Mouse (Mus musculus) heart, embryonic 14.5 days (tissue): ENCODE results near the gene Lactbl1. TPM values are rescaled to one million over a fixed set of nuclear protein-coding genes. Genes with fewer than 3 reads are reported as not detected.

Experiments
- ATAC-seq: fragments of 200-750 bp; cut with Nextera tagmentation; 2 replicates; pipeline ENCODE4 v1.8.0; 2017; ENCODE audit warnings: low read depth, moderate TSS enrichment; ENCODE audit not compliant: insufficient number of reproducible peaks, insufficient read depth, low FRiP score
- H3K27ac ChIP-seq, 2 experiments: fragments of 200-500 bp in 1 of 2; fragments of 300-500 bp in 1 of 2; sonication (generic) in 1 of 2; replicated peaks in 1 of 2; 2 replicates each; pipeline ENCODE4 v1.5.1; 2012 to 2014; ENCODE audit warnings: low read depth in 2 of 2, low read length in 2 of 2, control low read depth in 1 of 2, mild to moderate bottlenecking in 1 of 2, mixed read lengths in 1 of 2; ENCODE audit not compliant: control insufficient read depth in 1 of 2, insufficient read depth in 1 of 2
- H3K27me3 ChIP-seq: fragments of 300-500 bp; sonication (generic); 2 replicates; pipeline ENCODE4 v1.6.1; 2014; ENCODE audit warnings: mild to moderate bottlenecking, low read length, control low read depth; ENCODE audit not compliant: control insufficient read depth, insufficient read depth
- H3K36me3 ChIP-seq: fragments of 300-500 bp; sonication (generic); 2 replicates; pipeline ENCODE4 v1.6.1; 2014; ENCODE audit warnings: mild to moderate bottlenecking, control low read depth, low read length, mixed read lengths; ENCODE audit not compliant: control insufficient read depth, insufficient read depth
- H3K4me1 ChIP-seq, 2 experiments: fragments of 200-500 bp in 1 of 2; fragments of 300-500 bp in 1 of 2; sonication (generic) in 1 of 2; 2 replicates each; pipeline ENCODE4 v1.6.1; 2012 to 2014; ENCODE audit warnings: low read length in 2 of 2, control low read depth in 1 of 2, mixed read lengths in 1 of 2; ENCODE audit not compliant: control insufficient read depth in 2 of 2, insufficient read depth in 2 of 2
- H3K4me2 ChIP-seq: fragments of 300-500 bp; sonication (generic); 2 replicates; pipeline ENCODE4 v1.6.1; 2014; ENCODE audit warnings: mild to moderate bottlenecking, low read length
- H3K4me3 ChIP-seq, 2 experiments: fragments of 200-500 bp in 1 of 2; fragments of 300-500 bp in 1 of 2; sonication (generic) in 1 of 2; 2 replicates each; pipeline ENCODE4 v1.5.1; 2012 to 2014; ENCODE audit warnings: low read length in 2 of 2, mild to moderate bottlenecking in 2 of 2, control low read depth in 1 of 2, low read depth in 1 of 2, moderate library complexity in 1 of 2; ENCODE audit not compliant: control insufficient read depth in 1 of 2, insufficient read depth in 1 of 2
- H3K9ac ChIP-seq: fragments of 300-500 bp; sonication (generic); 2 replicates; pipeline ENCODE4 v1.6.1; 2014; ENCODE audit warnings: mild to moderate bottlenecking, low read length
- H3K9me3 ChIP-seq: fragments of 300-500 bp; sonication (generic); 2 replicates; pipeline ENCODE4 v1.6.1; 2016; ENCODE audit warnings: low read length, control low read depth; ENCODE audit not compliant: control insufficient read depth
- WGBS: fragments of 180-500 bp; shearing (Covaris S2); extraction: QIAGEN DNeasy Blood & Tissue Kit; methylation state at CpG from one replicate; pipeline ENCODE4 v1.1.7; 2014; 5-methylcytosine and 5-hydroxymethylcytosine counted together
- polyA plus RNA-seq: library from polyadenylated mRNA; unstranded; fragments of >200 nt; fragmentation: Nextera tagmentation; extraction: Ambion mirVana; gene quantifications from 2 replicates; pipeline ENCODE4 v1.2.1, GENCODE M21; 2014

Gene Lactbl1
- polyA plus RNA-seq, 1 experiment from 2014 or later, result not detected

DNA sequence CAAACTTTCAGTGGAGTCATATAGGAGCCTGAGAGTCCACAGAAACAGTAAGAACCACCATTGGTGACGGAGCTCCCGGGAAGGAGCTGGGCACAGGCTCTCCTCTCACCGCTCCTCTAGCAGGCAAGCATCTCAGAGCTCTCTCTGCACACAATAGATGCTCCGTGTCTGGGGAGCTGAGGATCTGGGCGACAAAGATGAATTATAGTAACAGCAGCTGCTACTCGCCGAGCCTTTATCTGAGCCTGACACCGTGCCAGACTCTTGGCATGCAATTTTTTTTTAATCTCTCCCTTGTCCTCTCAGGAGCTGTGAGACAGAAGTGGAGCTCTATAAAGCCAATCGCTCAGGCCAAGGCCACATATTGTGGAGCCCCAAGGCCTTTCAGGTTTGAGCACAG lies 42.6 kb downstream of the Lactbl1 start:
- Histone ChIP-seq H3K36me3 (no peaks in the 10 kb centered on the region), H3K4me2 (no peak overlapping the region), H3K27me3 (no peaks in the 10 kb centered on the region), H3K4me1 (no peaks in the 10 kb centered on the region), H3K9ac (no peak overlapping the region), H3K27ac (no peak overlapping the region), H3K9me3 (0 out of 2 replicates have a peak, but pooled peaks cover 2% of the 10 kb centered on the region), H3K4me3 (no peak overlapping the region)
- WGBS, result 67% methylated on average over 9 of the region's 9 CpGs
- no peak for ATAC-seq

DNA sequence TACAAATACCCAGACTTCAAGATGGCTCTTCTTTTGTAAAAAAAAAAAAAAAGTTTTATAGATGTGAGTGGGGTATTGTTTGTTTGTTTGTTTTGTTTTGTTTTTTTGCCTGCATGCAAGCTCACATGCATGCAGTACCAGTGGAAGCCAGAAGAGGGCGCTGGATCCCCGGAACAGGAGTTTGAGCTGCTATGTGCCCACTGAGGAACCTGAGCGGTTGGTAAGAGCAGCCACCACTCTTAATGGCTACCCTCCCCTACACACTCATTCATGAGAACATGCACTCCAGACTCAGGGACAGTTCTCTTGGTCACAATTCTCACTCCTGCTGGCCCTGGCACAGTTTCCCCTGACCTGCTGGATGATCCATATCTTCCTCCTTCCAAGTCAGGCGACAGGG lies 43.6 kb downstream of the Lactbl1 start:
- H3K27ac ChIP-seq, result no peak overlapping the region
- H3K4me2 ChIP-seq, result no peak overlapping the region
- no peak overlapping the region for H3K4me3 ChIP-seq
- no peaks in the 10 kb centered on the region for H3K27me3 ChIP-seq
- H3K9ac ChIP-seq, result no peak overlapping the region
- no peaks in the 10 kb centered on the region for H3K4me1 ChIP-seq
- 46% methylated on average over 4 of the region's 4 CpGs for WGBS
- H3K9me3 ChIP-seq, result 0 out of 2 replicates have a peak, but pooled peaks cover 2% of the 10 kb centered on the region
- no peak for ATAC-seq
- no peaks in the 10 kb centered on the region for H3K36me3 ChIP-seq

DNA sequence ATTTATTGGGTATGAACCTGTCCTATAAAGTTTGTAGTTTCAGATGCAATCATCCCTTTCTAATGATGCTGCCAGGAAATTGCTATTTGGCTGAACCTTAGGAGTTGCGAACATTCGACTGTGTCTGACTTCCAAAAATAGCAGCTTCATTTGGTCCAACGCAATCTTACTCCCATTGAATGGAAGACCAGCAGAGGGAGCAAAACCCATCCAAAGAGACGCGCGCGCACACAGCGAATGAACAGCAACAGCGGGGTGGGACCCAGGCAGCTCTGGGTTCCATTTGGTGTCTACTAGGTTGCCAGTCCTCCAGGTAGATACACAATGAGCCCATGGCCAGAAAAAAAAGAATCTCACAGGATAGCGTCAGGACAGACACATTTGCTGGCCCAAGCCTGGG lies 45.3 kb downstream of the Lactbl1 start:
- H3K27ac ChIP-seq, result no peak overlapping the region
- no peak overlapping the region for H3K4me3 ChIP-seq
- WGBS, result 39% methylated on average over 10 of the region's 10 CpGs
- H3K36me3 ChIP-seq, result no peaks in the 10 kb centered on the region
- no peak for ATAC-seq
- no peaks in the 10 kb centered on the region for H3K27me3 ChIP-seq
- H3K4me1 ChIP-seq, result no peaks in the 10 kb centered on the region
- H3K9ac ChIP-seq, result no peak overlapping the region
- H3K9me3 ChIP-seq, result 0 out of 2 replicates have a peak, but pooled peaks cover 2% of the 10 kb centered on the region
- no peak overlapping the region for H3K4me2 ChIP-seq

DNA sequence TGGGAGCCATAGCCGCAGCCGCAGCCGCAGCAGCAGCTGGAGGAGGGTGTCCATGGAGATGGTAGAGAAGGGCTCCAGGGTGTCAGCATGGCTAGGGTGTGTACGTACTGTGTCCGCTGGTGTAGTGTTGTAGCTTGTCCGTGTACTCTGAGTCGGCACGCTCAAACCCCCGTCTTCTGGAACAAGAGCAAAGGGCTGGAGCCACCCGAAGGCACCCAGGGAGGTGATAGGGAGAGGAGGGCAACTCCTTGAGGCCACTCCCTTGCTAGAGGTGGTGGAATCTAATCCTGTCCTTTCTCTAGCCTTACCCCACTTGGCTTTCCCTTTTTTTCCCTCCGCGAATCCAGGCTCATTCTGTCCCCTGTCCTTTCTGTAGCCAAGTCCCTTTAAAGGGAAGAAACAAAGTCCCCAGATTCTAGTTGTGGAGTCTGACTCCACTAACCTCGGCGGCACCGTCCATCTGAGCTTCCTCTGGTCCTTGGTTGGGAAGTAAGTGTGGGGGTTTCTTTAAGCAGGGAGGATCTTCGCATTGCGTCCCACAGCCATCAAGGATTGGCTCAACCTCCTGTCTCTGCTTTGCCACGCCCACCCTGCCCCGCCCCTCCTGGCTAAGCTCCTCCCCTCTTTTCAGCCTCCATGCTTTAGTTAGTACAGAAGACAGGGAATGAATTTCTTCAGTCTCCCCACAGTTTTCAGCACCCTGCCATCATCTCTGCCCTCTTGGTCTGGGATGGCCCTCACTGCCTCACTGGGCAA lies 50.1 kb downstream of the Lactbl1 start:
- Histone ChIP-seq H3K27ac (no peak overlapping the region), H3K27me3 (no peaks in the 10 kb centered on the region; the same call in 1 of the 2 replicates), H3K4me1 (no peaks in the 10 kb centered on the region), H3K4me3 (no peak overlapping the region), H3K9me3 (no peaks in the 10 kb centered on the region), H3K4me2 (no peak overlapping the region), H3K9ac (no peak overlapping the region), H3K36me3 (no peaks in the 10 kb centered on the region)
- no peak for ATAC-seq
- 83% methylated on average over 19 of the region's 19 CpGs for WGBS

DNA sequence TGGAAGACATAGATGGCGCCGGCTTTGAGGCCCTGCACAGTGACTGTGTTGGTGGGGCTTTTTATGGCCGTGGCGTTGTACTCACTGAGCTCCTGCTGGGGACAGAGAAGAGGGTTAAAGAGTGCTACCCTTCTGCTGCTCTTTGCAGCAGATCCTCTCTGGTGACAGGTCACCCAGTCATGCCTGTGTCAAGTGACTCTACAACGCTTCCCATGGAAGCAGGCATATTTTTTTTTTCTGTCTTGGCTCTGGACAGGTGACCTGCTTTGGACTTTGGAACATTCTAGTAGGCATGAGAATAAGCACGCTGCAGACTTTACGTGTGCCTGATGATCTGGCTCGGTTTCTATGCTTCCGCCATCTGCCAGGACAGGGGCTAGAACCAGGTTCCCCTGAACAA lies 53.0 kb downstream of the Lactbl1 start:
- no peaks in the 10 kb centered on the region for H3K9me3 ChIP-seq
- H3K27ac ChIP-seq, result no peak overlapping the region
- 91% methylated on average over 9 of the region's 9 CpGs for WGBS
- H3K4me3 ChIP-seq, result no peak overlapping the region
- ATAC-seq, result no peak
- H3K27me3 ChIP-seq, result peaks cover 5% of the 10 kb centered on the region
- H3K36me3 ChIP-seq, result no peaks in the 10 kb centered on the region
- no peaks in the 10 kb centered on the region for H3K4me1 ChIP-seq
- H3K9ac ChIP-seq, result no peak overlapping the region
- H3K4me2 ChIP-seq, result no peak overlapping the region

DNA sequence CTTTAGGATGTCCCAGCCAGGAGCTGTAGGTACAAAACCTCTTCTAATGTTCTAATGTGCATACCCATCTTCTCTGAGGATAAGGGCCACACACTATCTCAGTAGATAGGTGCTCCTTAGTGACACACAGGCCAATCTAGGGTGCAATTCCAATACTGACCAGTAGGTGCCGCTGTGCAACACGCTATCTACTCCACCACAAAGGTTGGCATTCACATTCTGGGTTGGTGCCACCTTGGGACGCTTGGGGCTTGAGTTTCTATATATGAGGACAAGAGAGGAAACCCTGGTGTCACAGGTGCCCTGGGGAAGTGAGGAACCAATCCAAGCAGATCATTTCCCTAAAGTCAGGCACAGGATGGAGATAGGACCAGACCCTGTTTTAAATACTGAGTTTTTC lies 56.1 kb downstream of the Lactbl1 start:
- ATAC-seq, result no peak
- whole genome bisulfite sequencing, result 9% methylated on average over 3 of the region's 3 CpGs
- no peaks in the 10 kb centered on the region for H3K36me3 ChIP-seq

DNA sequence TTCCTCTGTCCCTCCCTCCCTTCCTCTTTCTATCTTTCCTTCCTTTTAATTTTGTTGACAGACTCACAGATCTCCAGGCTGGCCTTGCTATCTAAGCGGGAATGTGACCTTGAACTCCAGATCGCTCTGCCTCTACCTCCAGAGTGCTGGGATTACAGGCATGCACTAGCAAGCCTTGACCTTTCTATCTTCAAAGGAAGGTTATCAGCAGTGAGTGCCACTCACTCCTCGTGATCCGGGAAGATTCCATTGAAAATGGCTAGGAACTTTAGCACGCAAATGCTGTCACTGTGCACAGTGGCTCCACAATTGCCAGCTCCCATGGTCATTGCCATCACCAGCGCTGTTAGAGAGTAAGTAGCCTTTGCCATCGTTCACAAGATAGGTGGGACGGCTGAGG lies 56.8 kb downstream of the Lactbl1 start:
- ATAC-seq, result no peak
- Histone ChIP-seq H3K27me3 (peaks cover 14% of the 10 kb centered on the region), H3K9me3 (no peaks in the 10 kb centered on the region), H3K27ac (no peak overlapping the region), H3K4me2 (no peak overlapping the region), H3K4me1 (no peaks in the 10 kb centered on the region), H3K4me3 (no peak overlapping the region), H3K9ac (no peak overlapping the region), H3K36me3 (no peaks in the 10 kb centered on the region)
- WGBS, result 38% methylated on average over 8 of the region's 8 CpGs

More for the DNA sequence above, 56.1 kb downstream of the Lactbl1 start:
- Histone ChIP-seq H3K9ac (no peak overlapping the region), H3K27me3 (peaks cover 11% of the 10 kb centered on the region), H3K4me3 (no peak overlapping the region), H3K4me1 (no peaks in the 10 kb centered on the region), H3K9me3 (no peaks in the 10 kb centered on the region), H3K27ac (no peak overlapping the region), H3K4me2 (no peak overlapping the region)

DNA sequence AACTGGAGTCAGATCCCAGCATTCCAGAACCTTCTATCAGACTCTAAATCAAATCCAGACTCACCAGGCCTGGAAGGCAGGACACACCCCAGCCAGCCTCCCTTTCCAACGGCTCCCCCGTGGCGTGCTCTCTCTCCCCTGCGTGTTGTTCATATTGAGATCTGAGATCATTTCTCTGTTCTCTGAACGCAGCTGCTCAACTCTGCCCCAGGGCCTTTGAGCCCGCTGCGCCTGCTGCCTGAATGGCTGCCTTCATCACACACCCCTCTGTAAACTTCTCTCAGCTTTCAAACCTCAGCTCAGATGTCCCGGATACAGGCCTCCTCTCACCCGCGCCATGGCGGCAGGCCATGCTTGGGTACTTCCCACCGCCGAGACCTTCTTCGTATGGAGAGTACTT lies 58.2 kb downstream of the Lactbl1 start:
- H3K36me3 ChIP-seq, result no peaks in the 10 kb centered on the region
- no peak overlapping the region for H3K9ac ChIP-seq
- no peak overlapping the region for H3K4me3 ChIP-seq
- H3K27me3 ChIP-seq, result peaks cover 14% of the 10 kb centered on the region
- WGBS, result 89% methylated on average over 14 of the region's 14 CpGs
- no peak for ATAC-seq
- H3K4me1 ChIP-seq, result no peaks in the 10 kb centered on the region; a peak in 1 of 4 replicates
- no peak overlapping the region for H3K27ac ChIP-seq
- H3K9me3 ChIP-seq, result no peaks in the 10 kb centered on the region
- H3K4me2 ChIP-seq, result no peak overlapping the region
